Mouse (Mus musculus) embryo, embryonic 11 days (tissue): ENCODE data around the gene Zkscan16.

Source experiments
- DNase-seq: peaks from one replicate; pipeline ENCODE4 v3.0.0-alpha.2; 2015

The Zkscan16 gene

GRCm38 (mm10) chr4:59002948-59003805 is 59.7 kb downstream of the Zkscan16 start, which contains the start of gene Gm20503:
Gene Gm20503 (plus strand): TSS chr4:59003210.
- DNase-seq: peak; percentile 97

GRCm38 (mm10) chr4:59003806-59004200 is 60.4 kb downstream of the Zkscan16 start:
- no peak for DNase-seq

GRCm38 (mm10) chr4:59006211-59006610 is 62.8 kb downstream of the Zkscan16 start:
- DNase-seq: peak; percentile 47

- no peak for DNase-seq
Measured at GRCm38 (mm10) chr4:59007016-59007415, 63.6 kb downstream of the Zkscan16 start.
